ENCODE assay signal across 11 mouse cellular contexts in the genomic region with DNA sequence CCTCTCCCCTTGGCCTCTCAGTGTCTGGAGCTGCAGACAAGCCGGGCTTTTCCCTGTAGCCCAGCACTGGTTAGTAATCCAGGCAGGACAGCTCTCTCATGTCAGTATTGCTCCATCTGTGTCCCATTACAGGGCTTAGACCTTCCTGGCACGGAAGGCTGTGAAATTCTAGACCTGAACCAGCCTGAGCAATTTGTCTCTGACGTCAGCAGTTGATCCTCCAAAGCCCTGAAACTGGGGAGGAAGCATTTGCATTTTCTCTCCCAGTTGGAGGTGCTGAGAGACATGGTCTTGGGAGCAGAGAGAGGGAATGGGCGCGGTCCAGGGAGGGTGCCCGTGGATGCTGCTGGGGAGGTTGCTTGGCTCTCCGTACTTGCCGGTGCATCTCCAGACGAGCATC. TPM values are rescaled to one million over a fixed set of nuclear protein-coding genes. Genes with fewer than 3 reads are reported as not detected.
DNase-seq lines count a peak whose midpoint lies in the region; ATAC-seq and TF ChIP-seq lines count a peak whose summit lies in the region.
"Had no signal": no experiment of that assay in that cellular context is flagged by ENCODE, and none has a peak within 500 bp of the region (broad histone marks: within the 10 kb centered on the region; RNA-seq: fewer than 3 reads in every experiment).

No protein-coding gene starts in this region.

- no peaks in the 10 kb centered on the region for H3K36me3 ChIP-seq in lung, embryonic 14.5 days (ENCODE audit: insufficient read depth)
- H3K36me3 ChIP-seq in liver, embryonic 11.5 days (ENCODE audit: control insufficient read depth, insufficient read depth, low read length): no peaks in the 10 kb centered on the region

- DNase-seq in lung, embryonic 14.5 days: peak; percentile 40
- no peak for DNase-seq in lung, postnatal 4 days
- DNase-seq in embryo, embryonic 11 days: peak; percentile 84
- DNase-seq in gastrocnemius, postnatal 10 days: peak; percentile 28
- peak; percentile 84 for DNase-seq in skeletal muscle tissue, adult 2 months (ENCODE audit: low read depth, low spot score)
- no peak for DNase-seq in left cerebral cortex, adult 8-10 months (ENCODE audit: low spot score in 2 of 2)
- DNase-seq in liver, embryonic 11.5 days (ENCODE audit: low spot score): no peak
- DNase-seq: cerebellum, adult 11-12 months; right cerebral cortex, postnatal 4 days had no signal

- 20% methylated on average over 9 of the region's 9 CpGs for WGBS in lung, embryonic 14.5 days
- WGBS in liver, embryonic 11.5 days: 48% methylated on average over 9 of the region's 9 CpGs

- no peak for TF ChIP-seq CTCF in lung, embryonic 14.5 days (IDR thresholded peaks at IDR 0.05; ENCODE audit: low read depth)

- no peak overlapping the region for H3K4me3 ChIP-seq in lung, embryonic 14.5 days (ENCODE audit: low read depth, low read length)
- no peak overlapping the region for H3K4me3 ChIP-seq in liver, embryonic 11.5 days (ENCODE audit: low read depth, low read length)
- H3K4me3 ChIP-seq: layer of hippocampus, adult 2 months had no signal

- no peak overlapping the region for H3K4me2 ChIP-seq in lung, embryonic 14.5 days
- H3K4me2 ChIP-seq in liver, embryonic 11.5 days: no peak overlapping the region

- no peaks in the 10 kb centered on the region for H3K27me3 ChIP-seq in lung, embryonic 14.5 days (ENCODE audit: insufficient read depth, low read length)
- no peaks in the 10 kb centered on the region for H3K27me3 ChIP-seq in liver, embryonic 11.5 days (replicated peaks; ENCODE audit: control insufficient read depth, insufficient read depth, low read length)

- no peak overlapping the region for H3K27ac ChIP-seq in lung, embryonic 14.5 days (ENCODE audit: low read depth)
- no peak overlapping the region for H3K27ac ChIP-seq in liver, embryonic 11.5 days (ENCODE audit: low read depth, low read length)
- H3K27ac ChIP-seq: layer of hippocampus, adult 2 months had no signal

- H3K4me1 ChIP-seq in lung, embryonic 14.5 days (ENCODE audit: insufficient read depth): no peaks in the 10 kb centered on the region
- no peaks in the 10 kb centered on the region for H3K4me1 ChIP-seq in liver, embryonic 11.5 days (replicated peaks; ENCODE audit: control insufficient read depth, insufficient read depth, low read length)

- peak; percentile 64 for ATAC-seq in lung, embryonic 14.5 days (ENCODE audit: insufficient read depth)
- ATAC-seq in liver, embryonic 11.5 days (replicated peaks; ENCODE audit: low FRiP score): no peak

- H3K9ac ChIP-seq in lung, embryonic 14.5 days: no peak overlapping the region
- H3K9ac ChIP-seq in liver, embryonic 11.5 days (ENCODE audit: low read depth, low read length): no peak overlapping the region

- no peaks in the 10 kb centered on the region for H3K9me3 ChIP-seq in lung, embryonic 14.5 days (ENCODE audit: low read depth, low read length)
- no peaks in the 10 kb centered on the region for H3K9me3 ChIP-seq in liver, embryonic 11.5 days (ENCODE audit: control insufficient read depth, low read length)

RNA-seq across cellular contexts. Expression of gene Lrrc38, which starts 19.0 kb away (rescaled TPM):
- polyA plus RNA-seq in lung, embryonic 14.5 days (2014; fragmentation: Nextera tagmentation; extraction: Ambion mirVana): 0.11 TPM in 1 of 2 replicates, not detected in the other
- 10 to 100 TPM; 18.6 to 24.2 TPM for total RNA-seq in gastrocnemius, postnatal 10 days (2021)
- total RNA-seq in left cerebral cortex, adult 8-10 months (2022): 1 to 10 TPM; 1.5 to 2.2 (median 1.8) TPM
- not detected in 2 replicates for polyA plus RNA-seq in liver, embryonic 11.5 days (2014; fragmentation: Nextera tagmentation; extraction: Ambion mirVana)
- total RNA-seq: heart, adult 18-20 months had no signal

RNA-seq across cellular contexts. Expression of gene Pdpn, which starts 31.2 kb away (rescaled TPM):
- polyA plus RNA-seq in lung, embryonic 14.5 days (2014; fragmentation: Nextera tagmentation; extraction: Ambion mirVana): 36.6 and 39.5 TPM in 2 replicates
- 10 to 100 TPM; 23.1 to 28.3 TPM for total RNA-seq in gastrocnemius, postnatal 10 days (2021)
- 10 to 100 TPM; 15.2 to 25.6 (median 19.6) TPM for total RNA-seq in left cerebral cortex, adult 8-10 months (2022)
- polyA plus RNA-seq in liver, embryonic 11.5 days (2014; fragmentation: Nextera tagmentation; extraction: Ambion mirVana): 5.5 and 6.0 TPM in 2 replicates

Comparison
In these comparisons a context has a peak if more than half of its experiments do, and no peak if none do; other contexts are left out.
1. DNase-seq: peak in lung, embryonic 14.5 days (single experiment), embryo, embryonic 11 days (single experiment), gastrocnemius, postnatal 10 days (single experiment) and skeletal muscle tissue, adult 2 months (single experiment); none in lung, postnatal 4 days (0 of 2), left cerebral cortex, adult 8-10 months (0 of 2) and liver, embryonic 11.5 days (single experiment).
2. RNA of gene Lrrc38, which starts 19.0 kb away (total RNA-seq): 18.6 to 24.2 TPM in gastrocnemius, postnatal 10 days; 1.5 to 2.2 TPM in left cerebral cortex, adult 8-10 months; every median in the first group is over 4 times any median in the second.